Mouse (Mus musculus) hindbrain, embryonic 11.5 days (tissue): ENCODE results near the gene Rsl24d1. TPM values are rescaled to one million over a fixed set of nuclear protein-coding genes. Genes with fewer than 3 reads are reported as not detected.

Experiments used
- ATAC-seq: fragments of 200-750 bp; cut with Nextera tagmentation; 2 replicates; pipeline ENCODE4 v1.8.0; 2017; ENCODE audit warnings: mild to moderate bottlenecking, moderate TSS enrichment, moderate library complexity; ENCODE audit not compliant: low FRiP score
- DNase-seq: peaks from one replicate; pipeline ENCODE4 v3.0.0-alpha.2; 2015; ENCODE audit warnings: low spot score
- H3K27ac ChIP-seq: fragments of 300-500 bp; sonication (generic); 2 replicates; pipeline ENCODE4 v1.5.1; 2014; ENCODE audit warnings: mild to moderate bottlenecking, low read depth, low read length
- H3K27me3 ChIP-seq: fragments of 300-500 bp; sonication (generic); 2 replicates; pipeline ENCODE4 v1.6.1; 2014; ENCODE audit warnings: mild to moderate bottlenecking, low read length, moderate library complexity, mixed read lengths; ENCODE audit not compliant: control insufficient read depth, insufficient read depth
- H3K36me3 ChIP-seq: fragments of 300-500 bp; sonication (generic); 2 replicates; pipeline ENCODE4 v1.6.1; 2014; ENCODE audit warnings: mild to moderate bottlenecking, low read length, moderate library complexity, mixed read lengths; ENCODE audit not compliant: control insufficient read depth, insufficient read depth
- H3K4me1 ChIP-seq: fragments of 300-500 bp; sonication (generic); replicated peaks from 2 replicates; pipeline ENCODE4 v1.6.1; 2014; ENCODE audit warnings: low read length, mixed read lengths; ENCODE audit not compliant: control insufficient read depth, insufficient read depth
- H3K4me2 ChIP-seq: fragments of 300-500 bp; sonication (generic); replicated peaks from 2 replicates; pipeline ENCODE4 v1.6.1; 2014; ENCODE audit warnings: mild to moderate bottlenecking, low read depth, low read length
- H3K4me3 ChIP-seq: fragments of 300-500 bp; sonication (generic); 2 replicates; pipeline ENCODE4 v1.5.1; 2014; ENCODE audit warnings: low read depth, low read length
- H3K9ac ChIP-seq: fragments of 300-500 bp; sonication (generic); 2 replicates; pipeline ENCODE4 v1.6.1; 2014; ENCODE audit warnings: low read depth, low read length
- H3K9me3 ChIP-seq: fragments of 300-500 bp; sonication (generic); 2 replicates; pipeline ENCODE4 v1.6.1; 2016; ENCODE audit warnings: low read length; ENCODE audit not compliant: control insufficient read depth
- WGBS: fragments of 180-500 bp; shearing (Covaris S2); extraction: QIAGEN DNeasy Blood & Tissue Kit; methylation state at CpG from one replicate; pipeline ENCODE4 v1.1.7; 2014; 5-methylcytosine and 5-hydroxymethylcytosine counted together
- polyA plus RNA-seq: library from polyadenylated mRNA; unstranded; fragments of >200 nt; fragmentation: Nextera tagmentation; extraction: Ambion mirVana; gene quantifications from 2 replicates; pipeline ENCODE4 v1.2.1, GENCODE M21; 2014

The Rsl24d1 gene
- polyA plus RNA-seq, 1 experiment from 2014 or later, result 162 TPM

DNA sequence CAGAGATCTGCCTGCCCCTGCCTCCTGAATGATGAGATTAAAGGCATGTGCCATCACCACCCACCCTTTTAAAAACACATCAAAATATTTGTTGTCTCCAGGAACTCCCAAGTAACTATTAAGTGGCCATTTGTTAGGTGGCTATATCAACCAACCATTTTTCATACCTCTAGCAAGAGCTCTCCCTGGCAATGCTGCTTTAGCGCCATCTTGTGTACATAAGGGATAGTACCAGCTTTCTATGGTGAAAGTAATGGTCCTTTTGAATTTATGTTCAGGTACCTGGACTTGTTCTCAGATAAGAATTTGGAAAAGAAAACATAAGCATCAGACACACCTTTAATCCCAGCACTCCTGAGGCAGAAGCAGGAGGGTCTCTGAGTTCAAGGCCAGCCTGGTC lies 21.5 kb upstream of the Rsl24d1 start:
- no peaks in the 10 kb centered on the region for H3K9me3 ChIP-seq
- 0% methylated on average over 1 of the region's 1 CpGs for WGBS
- peak; percentile 71 for DNase-seq
- no peak overlapping the region for H3K4me3 ChIP-seq
- ATAC-seq, result no peak
- H3K27me3 ChIP-seq, result no peaks in the 10 kb centered on the region
- no peak overlapping the region for H3K4me2 ChIP-seq
- no peaks in the 10 kb centered on the region for H3K36me3 ChIP-seq
- H3K27ac ChIP-seq, result no peak overlapping the region
- H3K4me1 ChIP-seq, result no peaks in the 10 kb centered on the region
- no peak overlapping the region for H3K9ac ChIP-seq

- Histone ChIP-seq H3K9ac (no peak overlapping the region), H3K36me3 (no peaks in the 10 kb centered on the region), H3K4me1 (no peaks in the 10 kb centered on the region), H3K27ac (no peak overlapping the region), H3K4me2 (no peak overlapping the region), H3K4me3 (no peak overlapping the region), H3K9me3 (no peaks in the 10 kb centered on the region), H3K27me3 (no peaks in the 10 kb centered on the region)
- ATAC-seq (peak; percentile 38; the same call in 1 of the 2 replicates), DNase-seq (peak; percentile 24)
- 56% methylated on average over 17 of the region's 17 CpGs for WGBS
Measured at GRCm38 (mm10) chr9:73094580-73094979, 18.6 kb upstream of the Rsl24d1 start.

- DNase-seq (no peak), ATAC-seq (no peak)
- no peak overlapping the region for H3K4me3 ChIP-seq
- no peaks in the 10 kb centered on the region for H3K4me1 ChIP-seq
- no peak overlapping the region for H3K27ac ChIP-seq
- no peak overlapping the region for H3K9ac ChIP-seq
- no peak overlapping the region for H3K4me2 ChIP-seq
- H3K27me3 ChIP-seq, result peaks cover 9% of the 10 kb centered on the region
- H3K36me3 ChIP-seq, result no peaks in the 10 kb centered on the region
- 79% methylated on average over 2 of the region's 2 CpGs for WGBS
- H3K9me3 ChIP-seq, result no peaks in the 10 kb centered on the region
Measured at GRCm38 (mm10) chr9:73097898-73098297, 15.3 kb upstream of the Rsl24d1 start.

- Histone ChIP-seq H3K36me3 (no peaks in the 10 kb centered on the region), H3K4me2 (no peak within 1 kb of the TSS), H3K27ac (no peak within 1 kb of the TSS), H3K4me3 (no peak within 1 kb of the TSS), H3K27me3 (peaks cover 20% of the 10 kb centered on the region), H3K4me1 (0 out of 2 replicates have a peak, but pooled peaks cover 4% of the 10 kb centered on the region), H3K9me3 (no peaks in the 10 kb centered on the region), H3K9ac (no peak within 1 kb of the TSS)
- ATAC-seq, result no peak
- DNase-seq, result no peak
- 92% methylated on average over 5 of the region's 5 CpGs for WGBS
Measured at GRCm38 (mm10) chr9:73101536-73101935, 11.7 kb upstream of the Rsl24d1 start, which contains the start of gene Khdc3. Gene Khdc3, plus strand, starts transcription at chr9:73101836.

DNA sequence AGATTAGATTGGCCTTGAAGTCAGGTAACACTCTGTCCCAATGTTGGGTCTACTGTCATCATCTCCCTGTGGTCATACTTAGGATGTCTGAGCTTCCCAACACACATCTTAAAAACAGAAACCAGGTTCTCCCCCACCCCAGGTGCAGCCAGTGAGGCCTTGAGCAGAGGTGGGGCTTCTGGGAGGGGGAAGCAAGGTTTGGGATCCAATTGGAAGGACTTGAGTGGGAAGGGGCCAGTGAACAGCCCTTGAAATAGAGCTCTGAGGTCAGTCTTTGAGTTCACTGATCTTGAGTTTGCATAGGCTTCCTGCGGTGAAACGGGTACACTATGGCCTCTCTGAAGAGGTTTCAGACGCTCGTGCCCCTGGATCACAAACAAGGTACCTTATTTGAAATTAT lies 11.0 kb upstream of the Rsl24d1 start, which contains the start of gene Gm20509:
Gene Gm20509, plus strand, starts transcription at position 290 of the 400 bp plus-strand sequence.
- ATAC-seq, result no peak
- 95% methylated on average over 4 of the region's 4 CpGs for WGBS
- no peak for DNase-seq

GRCm38 (mm10) chr9:73103159-73103879 lies 9.9 kb upstream of the Rsl24d1 start:
- peaks cover 20% of the 10 kb centered on the region for H3K27me3 ChIP-seq
- DNase-seq (peak; percentile 54), ATAC-seq (peak; percentile 51; the same call in 1 of the 2 replicates)
- H3K36me3 ChIP-seq, result no peaks in the 10 kb centered on the region
- H3K4me1 ChIP-seq, result 0 out of 2 replicates have a peak, but pooled peaks cover 4% of the 10 kb centered on the region
- H3K4me2 ChIP-seq, result peak overlapping the region; percentile 92
- 4% methylated on average over 58 of the region's 60 CpGs for WGBS
- no peak overlapping the region for H3K27ac ChIP-seq
- H3K9ac ChIP-seq, result peak overlapping the region; percentile 35; the same call in 1 of the 2 replicates
- no peaks in the 10 kb centered on the region for H3K9me3 ChIP-seq
- peak overlapping the region; percentile 36 for H3K4me3 ChIP-seq

More for the DNA sequence above, 11.0 kb upstream of the Rsl24d1 start, which contains the start of gene Gm20509:
- peak within 1 kb of the TSS; percentile 36 for H3K4me3 ChIP-seq
- H3K9me3 ChIP-seq, result no peaks in the 10 kb centered on the region
- H3K4me2 ChIP-seq, result peak within 1 kb of the TSS; percentile 92
- no peaks in the 10 kb centered on the region for H3K36me3 ChIP-seq
- H3K27ac ChIP-seq, result no peak within 1 kb of the TSS
- H3K4me1 ChIP-seq, result 0 out of 2 replicates have a peak, but pooled peaks cover 4% of the 10 kb centered on the region
- H3K27me3 ChIP-seq, result peaks cover 20% of the 10 kb centered on the region
- H3K9ac ChIP-seq, result peak within 1 kb of the TSS; percentile 35; the same call in 1 of the 2 replicates

GRCm38 (mm10) chr9:73103880-73104198 lies 9.4 kb upstream of the Rsl24d1 start:
- Histone ChIP-seq H3K27ac (no peak overlapping the region), H3K36me3 (no peaks in the 10 kb centered on the region), H3K4me1 (0 out of 2 replicates have a peak, but pooled peaks cover 4% of the 10 kb centered on the region), H3K4me3 (peak overlapping the region; percentile 36), H3K9me3 (no peaks in the 10 kb centered on the region), H3K4me2 (peak overlapping the region; percentile 92), H3K27me3 (peaks cover 20% of the 10 kb centered on the region), H3K9ac (no peak overlapping the region)
- DNase-seq, result no peak
- WGBS, result 45% methylated on average over 5 of the region's 5 CpGs
- no peak for ATAC-seq

GRCm38 (mm10) chr9:73105141-73105540 lies 8.1 kb upstream of the Rsl24d1 start:
- no peak overlapping the region for H3K4me2 ChIP-seq
- no peaks in the 10 kb centered on the region for H3K36me3 ChIP-seq
- no peak for DNase-seq
- ATAC-seq, result no peak
- 65% methylated on average over 1 of the region's 1 CpGs for WGBS
- H3K27me3 ChIP-seq, result peaks cover 20% of the 10 kb centered on the region
- 0 out of 2 replicates have a peak, but pooled peaks cover 4% of the 10 kb centered on the region for H3K4me1 ChIP-seq
- no peak overlapping the region for H3K27ac ChIP-seq
- H3K9me3 ChIP-seq, result no peaks in the 10 kb centered on the region
- H3K4me3 ChIP-seq, result no peak overlapping the region
- no peak overlapping the region for H3K9ac ChIP-seq

DNA sequence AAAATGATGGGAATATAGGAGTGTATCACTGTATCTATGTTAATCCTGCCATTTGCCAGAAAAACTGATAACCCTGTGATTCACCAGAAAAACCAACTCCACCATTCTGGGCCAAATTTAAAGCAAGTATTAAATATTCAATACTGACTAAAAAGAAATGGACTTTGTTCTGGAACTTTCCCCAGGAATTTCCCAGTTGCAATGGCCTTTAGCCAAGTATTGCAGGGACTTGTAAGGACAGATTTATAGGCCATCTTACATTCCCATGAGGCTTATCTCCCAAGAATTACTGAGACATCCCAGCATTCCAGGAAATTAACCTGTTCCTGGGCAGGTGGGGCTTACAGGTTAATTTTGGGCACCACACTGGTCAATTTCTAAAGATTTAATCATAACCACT lies 7.5 kb upstream of the Rsl24d1 start:
- no peak overlapping the region for H3K9ac ChIP-seq
- H3K4me1 ChIP-seq, result 0 out of 2 replicates have a peak, but pooled peaks cover 4% of the 10 kb centered on the region
- no peak for ATAC-seq
- H3K4me3 ChIP-seq, result no peak overlapping the region
- H3K9me3 ChIP-seq, result no peaks in the 10 kb centered on the region
- no peaks in the 10 kb centered on the region for H3K36me3 ChIP-seq
- peaks cover 20% of the 10 kb centered on the region for H3K27me3 ChIP-seq
- no peak overlapping the region for H3K27ac ChIP-seq
- DNase-seq, result no peak
- no peak overlapping the region for H3K4me2 ChIP-seq
